Mouse (Mus musculus): Measurements from ENCODE around the gene Wbp2nl.
"Not testable (repeated sequence)": the region's sequence is repeated elsewhere in the genome, so short reads cannot be mapped to it uniquely, and the experiment has no call there.

DNA sequence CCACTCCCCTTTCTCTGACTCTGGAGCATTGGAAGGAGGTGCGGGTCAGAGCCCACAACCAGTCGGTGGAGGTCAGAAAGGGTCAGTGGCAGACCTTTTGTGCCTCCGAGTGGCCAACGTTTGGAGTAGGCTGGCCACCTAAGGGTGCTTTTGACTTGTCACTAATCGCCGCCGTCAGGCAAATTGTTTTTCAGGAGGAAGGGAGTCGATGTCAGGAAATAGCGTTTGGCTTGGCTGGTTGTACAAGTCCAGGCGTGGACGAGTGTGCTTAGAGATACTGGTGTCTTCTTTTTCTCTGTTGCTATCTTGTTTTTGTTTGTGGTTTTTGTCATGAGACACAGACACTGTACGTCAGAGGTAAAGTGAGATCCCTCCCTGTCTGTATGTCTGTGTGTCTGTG is 65.0 kb downstream of the Wbp2nl start:
- not testable (repeated sequence) for TF ChIP-seq CTCF, POLR2A (IDR thresholded peaks at IDR 0.05; ENCODE audit: insufficient read depth, low read depth, low read length)

Data from olfactory bulb, adult 2 months (tissue).